Mouse (Mus musculus) erythroblast, embryonic 14.5 days (primary cell): Measurements from ENCODE around the gene Cphx3. TPM values are rescaled to one million over a fixed set of nuclear protein-coding genes. Genes with fewer than 3 reads are reported as not detected.
"Not testable (repeated sequence)": the region's sequence is repeated elsewhere in the genome, so short reads cannot be mapped to it uniquely, and the experiment has no call there.

Source experiments
- H3K27me3 ChIP-seq: 2 replicates; pipeline ENCODE4 v1.6.1; 2012; ENCODE audit warnings: inconsistent platforms; ENCODE audit not compliant: control insufficient read depth
- H3K36me3 ChIP-seq: 2 replicates; pipeline ENCODE4 v1.6.1; 2012; ENCODE audit warnings: mild to moderate bottlenecking, inconsistent platforms; ENCODE audit not compliant: control insufficient read depth
- H3K4me1 ChIP-seq: 2 replicates; pipeline ENCODE4 v1.6.1; 2012; ENCODE audit warnings: inconsistent platforms; ENCODE audit not compliant: control insufficient read depth
- H3K4me3 ChIP-seq: replicated peaks from 2 replicates; pipeline ENCODE3; 2012; ENCODE audit warnings: moderate library complexity, mild to moderate bottlenecking, inconsistent platforms
- H3K9me3 ChIP-seq: 2 replicates; pipeline ENCODE4 v1.6.1; 2012; ENCODE audit warnings: low read length, inconsistent platforms, mixed read lengths; ENCODE audit not compliant: control insufficient read depth
- polyA plus RNA-seq: library from polyadenylated mRNA; stranded (reverse); fragments of >175 nt; gene quantifications from 2 replicates; pipeline ENCODE4 v1.2.3, GENCODE M21; 2012

Cphx3 gene
- polyA plus RNA-seq, 1 experiment, result not detected

- not testable (repeated sequence) for H3K9me3 ChIP-seq, H3K27me3 ChIP-seq, H3K4me3 ChIP-seq, H3K36me3 ChIP-seq, H3K4me1 ChIP-seq
These were observed 124.8 kb downstream of the Cphx3 start, which contains the start of gene Tmem254b for GRCm38 (mm10) chr14:26206926-26207247. Tmem254b (minus strand) TSS chr14:26207041.

DNA sequence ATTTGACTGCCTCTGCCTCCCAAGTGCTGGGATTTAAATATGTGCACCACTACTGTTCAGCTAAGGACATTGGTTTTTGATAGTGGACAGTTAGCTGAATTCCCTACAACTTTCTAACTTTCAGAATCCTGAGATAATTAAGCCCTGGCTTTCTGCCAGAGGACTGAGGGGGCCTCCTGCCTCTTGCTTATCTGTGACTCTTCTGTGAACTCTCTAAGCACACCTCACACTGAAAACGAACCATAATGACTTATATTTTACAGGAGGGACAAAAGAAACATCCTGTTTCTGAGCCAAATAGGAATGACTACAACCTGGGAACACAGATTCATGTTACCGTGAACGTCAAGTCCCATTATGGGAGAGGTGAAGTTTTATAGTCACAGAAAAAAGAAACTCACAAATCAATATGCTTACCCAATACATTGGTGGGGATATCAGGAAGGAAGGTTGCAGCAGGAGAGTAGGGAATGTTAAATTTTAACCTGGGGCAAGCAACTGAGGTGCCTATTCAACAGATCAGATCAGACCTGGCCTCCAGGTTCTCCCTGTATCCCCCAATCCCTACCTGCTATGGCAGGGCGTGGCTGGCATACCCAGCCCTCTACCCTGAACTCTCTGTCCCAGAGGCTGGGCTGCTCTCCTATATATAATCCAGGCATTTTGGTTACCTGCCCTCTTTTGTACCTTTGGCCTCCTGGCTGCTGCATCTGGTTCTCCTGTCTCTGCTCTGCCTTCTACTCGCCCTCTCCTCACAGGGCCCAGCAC is 134.3 kb downstream of the Cphx3 start:
- H3K4me3 ChIP-seq, H3K4me1 ChIP-seq, H3K9me3 ChIP-seq, H3K36me3 ChIP-seq, H3K27me3 ChIP-seq: not testable (repeated sequence)

DNA sequence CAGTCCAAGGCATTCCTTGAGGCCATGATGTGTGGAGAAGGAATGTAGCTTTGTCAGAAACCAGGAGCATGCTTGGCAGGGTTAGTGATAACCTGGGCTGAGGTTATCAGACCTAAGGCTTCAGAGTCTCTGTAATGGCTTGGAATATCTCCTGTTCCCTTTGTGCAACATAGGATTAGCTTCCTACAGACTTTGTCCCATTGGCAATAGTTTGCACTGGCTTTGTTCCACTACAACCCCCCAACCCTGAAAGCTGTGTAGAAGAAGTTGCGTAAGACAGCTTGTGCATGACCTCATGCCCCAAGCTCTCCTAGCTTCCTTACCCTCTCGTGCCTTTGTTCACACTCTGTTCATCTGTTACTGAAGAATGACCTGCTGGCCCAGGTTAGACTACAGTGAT is 155.1 kb downstream of the Cphx3 start:
- not testable (repeated sequence) for H3K36me3 ChIP-seq, H3K9me3 ChIP-seq, H3K4me1 ChIP-seq, H3K4me3 ChIP-seq, H3K27me3 ChIP-seq

- H3K9me3 ChIP-seq, H3K4me3 ChIP-seq, H3K4me1 ChIP-seq, H3K36me3 ChIP-seq, H3K27me3 ChIP-seq: not testable (repeated sequence)
These were observed 175.9 kb downstream of the Cphx3 start, which contains the start of gene Duxbl3 for GRCm38 (mm10) chr14:26257756-26258617. Duxbl3 (plus strand) TSS chr14:26257962.

GRCm38 (mm10) chr14:26258729-26259128 is 176.6 kb downstream of the Cphx3 start:
- H3K9me3 ChIP-seq, H3K36me3 ChIP-seq, H3K27me3 ChIP-seq, H3K4me1 ChIP-seq, H3K4me3 ChIP-seq: not testable (repeated sequence)

Other genes starting within 250 kb of the Cphx3 start
- 0.39 and 0.42 TPM in 2 replicates for gene Anxa11, start 240.1 kb upstream of the Cphx3 start, polyA plus RNA-seq
- gene Plac9a, start 179.2 kb upstream of the Cphx3 start, polyA plus RNA-seq, result not detected in 2 replicates
- gene Tmem254a, start 154.6 kb upstream of the Cphx3 start, polyA plus RNA-seq, result 0.05 and 0.06 TPM in 2 replicates
- not detected in 2 replicates for gene Cphx1, start 144.0 kb upstream of the Cphx3 start, polyA plus RNA-seq
- gene Duxbl1, start 103.7 kb upstream of the Cphx3 start, polyA plus RNA-seq, result not detected in 2 replicates
- not detected in 2 replicates for gene Gm9780, start 39.6 kb upstream of the Cphx3 start, polyA plus RNA-seq
- 0.03 and 0.07 TPM in 2 replicates for gene Tmem254c, start 14.9 kb upstream of the Cphx3 start, polyA plus RNA-seq
- not detected in 2 replicates for gene Cphx2, start 781 bp upstream of the Cphx3 start, polyA plus RNA-seq
- gene Duxbl2, start 36.1 kb downstream of the Cphx3 start, polyA plus RNA-seq, result not detected in 2 replicates
- gene Plac9b, start 100.2 kb downstream of the Cphx3 start, polyA plus RNA-seq, result not detected in 2 replicates
- 0.06 TPM in 1 of 2 replicates, not detected in the other for gene Tmem254b, start 124.7 kb downstream of the Cphx3 start, polyA plus RNA-seq
- not detected in 2 replicates for gene Duxbl3, start 175.7 kb downstream of the Cphx3 start, polyA plus RNA-seq